Mouse (Mus musculus) MEL (cell line): Measurements from ENCODE around the gene Gstp1. TPM values are rescaled to one million over a fixed set of nuclear protein-coding genes. Genes with fewer than 3 reads are reported as not detected.

Experiments used
- DNase-seq: peaks from one replicate; pipeline ENCODE4 v3.0.0; 2011; ENCODE audit warnings: low read depth, low spot score
- H3K27ac ChIP-seq: 2 replicates; pipeline ENCODE4 v1.5.1; 2012; ENCODE audit warnings: low read depth, mild to moderate bottlenecking, control low read depth, low read length, moderate library complexity; ENCODE audit not compliant: control insufficient read depth
- H3K27me3 ChIP-seq, 2 experiments: fragments of 150-350 bp in 1 of 2; sonication (generic) in 1 of 2; 2 replicates each; pipeline ENCODE4 v1.6.1; 2012; ENCODE audit warnings: low read length in 2 of 2, mild to moderate bottlenecking in 2 of 2, improper control_type of control experiment in 1 of 2, moderate library complexity in 1 of 2; ENCODE audit not compliant: insufficient read depth in 2 of 2, control insufficient read depth in 1 of 2
- H3K36me3 ChIP-seq, 2 experiments: 2 replicates each; pipeline ENCODE4 v1.6.1; 2012 to 2014; ENCODE audit warnings: low read length in 2 of 2, improper control_type of control experiment in 1 of 2, inconsistent platforms in 1 of 2, mild to moderate bottlenecking in 1 of 2; ENCODE audit not compliant: insufficient read depth in 2 of 2, control insufficient read depth in 1 of 2
- H3K4me1 ChIP-seq, 2 experiments: fragments of 150-350 bp in 1 of 2; sonication (generic) in 1 of 2; 2 replicates each; pipeline ENCODE4 v1.6.1; 2012; ENCODE audit warnings: low read length in 2 of 2, improper control_type of control experiment in 1 of 2, mild to moderate bottlenecking in 1 of 2; ENCODE audit not compliant: insufficient read depth in 2 of 2, control insufficient read depth in 1 of 2
- H3K4me3 ChIP-seq, 2 experiments: fragments of 150-350 bp in 1 of 2; sonication (generic) in 1 of 2; 2 replicates each; pipeline ENCODE4 v1.5.1; 2012; ENCODE audit warnings: low read depth in 2 of 2, low read length in 2 of 2, mild to moderate bottlenecking in 2 of 2, moderate library complexity in 2 of 2, control low read depth in 1 of 2, improper control_type of control experiment in 1 of 2; ENCODE audit not compliant: control insufficient read depth in 1 of 2, insufficient read depth in 1 of 2
- H3K79me2 ChIP-seq: 2 replicates; pipeline ENCODE4 v1.6.1; 2012; ENCODE audit warnings: mild to moderate bottlenecking, low read length, moderate library complexity; ENCODE audit not compliant: control insufficient read depth, poor library complexity, insufficient read depth
- H3K9ac ChIP-seq: 2 replicates; pipeline ENCODE4 v1.6.1; 2012; ENCODE audit warnings: low read depth, mild to moderate bottlenecking, control low read depth, low read length, moderate library complexity; ENCODE audit not compliant: control insufficient read depth, poor library complexity, severe bottlenecking
- H3K9me3 ChIP-seq: fragments of 150-350 bp; sonication (generic); replicated peaks from 2 replicates; pipeline ENCODE4 v1.6.1; 2012; ENCODE audit warnings: mild to moderate bottlenecking, low read length, improper control_type of control experiment, moderate library complexity; ENCODE audit not compliant: insufficient read depth
- CHD1 ChIP-seq: IDR thresholded peaks from 2 replicates; pipeline ENCODE4 v1.6.1; 2012; ENCODE audit warnings: low read depth, mild to moderate bottlenecking, inconsistent platforms, low read length, improper control_type of control experiment
- CHD2 ChIP-seq: IDR thresholded peaks from 2 replicates; pipeline ENCODE4 v1.6.1; 2011; ENCODE audit warnings: low read length, improper control_type of control experiment
- E2F4 ChIP-seq: IDR thresholded peaks from 2 replicates; pipeline ENCODE4 v1.6.1; 2011; ENCODE audit warnings: low read depth, low read length, improper control_type of control experiment, borderline replicate concordance
- EP300 ChIP-seq, 2 experiments: IDR thresholded peaks; 2 replicates each; pipeline ENCODE4 v1.6.1; 2011; ENCODE audit warnings: improper control_type of control experiment in 2 of 2, low read length in 2 of 2, low read depth in 1 of 2, mild to moderate bottlenecking in 1 of 2
- JUND ChIP-seq: IDR thresholded peaks from 2 replicates; pipeline ENCODE4 v1.6.1; 2011; ENCODE audit warnings: low read depth, mild to moderate bottlenecking, improper control_type of control experiment, low read length
- KAT2A ChIP-seq: conservative IDR thresholded peaks from 2 replicates; pipeline ENCODE4 v1.6.1; 2012; ENCODE audit warnings: low read depth, low read length, improper control_type of control experiment, inconsistent platforms
- MAFK ChIP-seq: IDR thresholded peaks from 2 replicates; pipeline ENCODE4 v1.6.1; 2011; ENCODE audit warnings: low read depth, mild to moderate bottlenecking, low read length, improper control_type of control experiment, borderline replicate concordance
- MAX ChIP-seq: IDR thresholded peaks from 2 replicates; pipeline ENCODE4 v1.6.1; 2011; ENCODE audit warnings: low read length, improper control_type of control experiment
- MAZ ChIP-seq: IDR thresholded peaks from 2 replicates; pipeline ENCODE4 v1.6.1; 2012; ENCODE audit warnings: low read depth, mild to moderate bottlenecking, inconsistent platforms, low read length, improper control_type of control experiment
- MEF2A ChIP-seq: IDR thresholded peaks from 2 replicates; pipeline ENCODE4 v1.6.1; 2014; ENCODE audit warnings: low read depth, mild to moderate bottlenecking, inconsistent platforms, low read length, improper control_type of control experiment; ENCODE audit not compliant: poor library complexity, insufficient replicate concordance, severe bottlenecking; ENCODE audit errors: extremely low read depth
- MXI1 ChIP-seq: IDR thresholded peaks from 2 replicates; pipeline ENCODE4 v1.6.1; 2011; ENCODE audit warnings: mild to moderate bottlenecking, low read depth, low read length, improper control_type of control experiment
- NELFE ChIP-seq: IDR thresholded peaks from 2 replicates; pipeline ENCODE4 v1.6.1; 2011; ENCODE audit warnings: low read depth, low read length, improper control_type of control experiment
- NRF1 ChIP-seq: IDR thresholded peaks from 2 replicates; pipeline ENCODE4 v1.6.1; 2014; ENCODE audit warnings: low read depth, mild to moderate bottlenecking, inconsistent platforms, low read length, improper control_type of control experiment, moderate library complexity; ENCODE audit not compliant: poor library complexity, insufficient read depth, severe bottlenecking
- POLR2A ChIP-seq, 2 experiments: IDR thresholded peaks; 2 replicates each; pipeline ENCODE4 v1.6.1; 2011 to 2012; ENCODE audit warnings: low read length in 2 of 2, mild to moderate bottlenecking in 2 of 2, control low read depth in 1 of 2, improper control_type of control experiment in 1 of 2, low read depth in 1 of 2, moderate library complexity in 1 of 2; ENCODE audit not compliant: control insufficient read depth in 1 of 2, insufficient read depth in 1 of 2, poor library complexity in 1 of 2
- POLR2AphosphoS5 ChIP-seq: IDR thresholded peaks from 2 replicates; pipeline ENCODE4 v1.6.1; 2012; ENCODE audit warnings: low read depth, borderline replicate concordance, mild to moderate bottlenecking, inconsistent platforms, low read length, moderate library complexity, mixed read lengths
- RAD21 ChIP-seq: IDR thresholded peaks from 2 replicates; pipeline ENCODE4 v1.6.1; 2011; ENCODE audit warnings: mild to moderate bottlenecking, low read depth, low read length, improper control_type of control experiment
- SMC3 ChIP-seq: IDR thresholded peaks from 2 replicates; pipeline ENCODE4 v1.6.1; 2011; ENCODE audit warnings: low read depth, low read length, improper control_type of control experiment
- UBTF ChIP-seq: IDR thresholded peaks from 2 replicates; pipeline ENCODE4 v1.6.1; 2012; ENCODE audit warnings: low read depth, mild to moderate bottlenecking, inconsistent platforms, low read length, improper control_type of control experiment, moderate library complexity, borderline replicate concordance; ENCODE audit not compliant: insufficient read depth
- USF1 ChIP-seq: IDR thresholded peaks from 2 replicates; pipeline ENCODE4 v1.6.1; 2014; ENCODE audit warnings: low read depth, mild to moderate bottlenecking, inconsistent platforms, low read length, improper control_type of control experiment, moderate library complexity
- ZC3H11A ChIP-seq: IDR thresholded peaks from 2 replicates; pipeline ENCODE4 v1.6.1; 2012; ENCODE audit warnings: low read depth, mild to moderate bottlenecking, inconsistent platforms, low read length, improper control_type of control experiment
- polyA plus RNA-seq, 2 experiments: library from polyadenylated mRNA; stranded (reverse) in 1 of 2; unstranded in 1 of 2; fragments of >175 nt in 1 of 2; fragments of >200 nt in 1 of 2; gene quantifications; 2 replicates each; pipeline versions ENCODE4 v1.2.1 to v1.2.4; 2012; ENCODE audit warnings: low replicate concordance in 2 of 2, low read depth in 1 of 2; ENCODE audit not compliant: insufficient read length in 2 of 2, insufficient read depth in 1 of 2, missing spikeins in 1 of 2
- total RNA-seq: library from RNA; depleted of rRNA; stranded (reverse); fragments of 300-350 nt; gene quantifications from 2 replicates; pipeline ENCODE4 v1.2.3, GENCODE M21; 2012

Gene Gstp1
- total and polyA plus RNA-seq, 3 experiments: 251 to 369 TPM; not detected in 1

DNA sequence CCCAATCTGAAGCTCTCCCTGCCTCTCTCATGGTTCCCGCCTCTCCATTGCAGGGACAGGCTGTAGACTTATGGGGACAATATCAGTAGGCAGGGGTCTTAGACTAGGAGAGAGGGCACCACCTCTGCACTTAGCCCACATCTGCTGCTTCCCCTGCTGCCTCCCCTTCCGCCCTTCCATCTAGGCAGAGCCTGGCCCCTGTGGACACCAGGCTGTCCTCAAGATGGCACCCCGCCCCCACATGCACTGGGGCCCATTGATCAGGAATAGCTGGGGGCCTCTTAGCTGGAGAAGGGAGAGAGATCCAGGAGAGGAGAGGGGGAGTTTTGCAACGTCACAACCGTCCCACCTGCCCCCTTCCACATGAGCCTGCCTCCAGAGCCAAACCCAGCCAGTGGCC is 45.4 kb downstream of the Gstp1 start, which contains the start of gene Tbx10:
TSS of gene Tbx10 (plus strand) at position 337 of the 400 bp plus-strand sequence.
- H3K27me3 ChIP-seq: peaks cover 3 to 8% of the 10 kb centered on the region in 2 experiments
- H3K36me3 ChIP-seq: no peaks in the 10 kb centered on the region
- H3K9ac ChIP-seq: no peak within 1 kb of the TSS
- no peaks in the 10 kb centered on the region for H3K9me3 ChIP-seq
- no peak within 1 kb of the TSS for H3K4me3 ChIP-seq
- no peak within 1 kb of the TSS for H3K27ac ChIP-seq
- DNase-seq: no peak
- no peak for TF ChIP-seq JUND
- TF ChIP-seq POLR2A (IDR thresholded peaks at IDR 0.05; ENCODE audit: control insufficient read depth in 1 of 2, insufficient read depth in 1 of 2, low read depth in 1 of 2, low read length in 2 of 2, poor library complexity in 1 of 2): no peak
- TF ChIP-seq POLR2AphosphoS5: no peak
- no peak for TF ChIP-seq UBTF
- TF ChIP-seq SMC3: no peak
- no peak for TF ChIP-seq NRF1
- TF ChIP-seq USF1: no peak
- TF ChIP-seq MAFK: no peak
- no peak for TF ChIP-seq CHD1
- TF ChIP-seq MAZ: no peak
- TF ChIP-seq RAD21: no peak
- TF ChIP-seq KAT2A: no peak
- no peak for TF ChIP-seq MEF2A
- H3K4me1 ChIP-seq: no peaks in the 10 kb centered on the region
- H3K79me2 ChIP-seq: no peaks in the 10 kb centered on the region

DNA sequence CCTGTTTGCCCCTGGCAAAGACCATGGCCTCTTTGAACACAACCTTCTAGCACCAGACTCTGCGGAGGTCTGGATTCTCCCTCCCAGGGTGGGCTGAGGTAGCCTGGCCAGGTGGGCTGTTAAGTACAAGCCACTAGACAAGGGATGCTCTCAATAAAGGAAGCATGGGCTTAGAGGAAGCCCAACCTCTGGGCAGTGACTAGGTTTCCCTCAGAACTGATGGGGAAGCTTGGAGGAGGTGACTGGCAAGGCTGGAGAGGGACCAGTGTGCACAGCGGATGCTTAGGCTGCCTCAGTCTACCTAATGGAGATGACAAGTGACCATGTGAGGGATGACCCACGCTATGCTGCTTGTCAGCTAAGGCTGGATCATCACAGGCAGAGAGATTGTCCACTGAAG is 45.8 kb downstream of the Gstp1 start:
- TF ChIP-seq CHD2 (no peak), E2F4 (no peak), EP300 (IDR thresholded peaks at IDR 0.05; ENCODE audit: low read depth in 1 of 2, low read length in 2 of 2) (no peak), MAX (no peak), KAT2A (no peak), MXI1 (no peak), SMC3 (no peak), NELFE (no peak), ZC3H11A (no peak)
- H3K27me3 ChIP-seq: peaks cover 3 to 8% of the 10 kb centered on the region in 2 experiments
- H3K9me3 ChIP-seq: no peaks in the 10 kb centered on the region

More for the DNA sequence above, 45.8 kb downstream of the Gstp1 start:
- Histone ChIP-seq H3K36me3 (no peaks in the 10 kb centered on the region), H3K27ac (no peak overlapping the region), H3K9ac (no peak overlapping the region), H3K4me3 (no peak overlapping the region), H3K79me2 (no peaks in the 10 kb centered on the region), H3K4me1 (peaks cover 0 to 2% of the 10 kb centered on the region in 2 experiments; a peak in 2 of 4 replicates)
- no peak for DNase-seq
